Mouse (Mus musculus): ENCODE measurements around the gene Tlx2. TPM values are rescaled to one million over a fixed set of nuclear protein-coding genes. Genes with fewer than 3 reads are reported as not detected.

The Tlx2 gene
- polyA plus RNA-seq (2017; shearing (Covaris generic)): not detected

DNA sequence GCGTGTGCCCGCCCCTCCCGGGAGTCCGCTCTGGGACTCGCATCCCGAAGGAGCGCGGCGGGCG is at the start of gene Tlx2:
TSS of gene Tlx2 (minus strand) at position 47 of the 64 bp plus-strand sequence.

DNA sequence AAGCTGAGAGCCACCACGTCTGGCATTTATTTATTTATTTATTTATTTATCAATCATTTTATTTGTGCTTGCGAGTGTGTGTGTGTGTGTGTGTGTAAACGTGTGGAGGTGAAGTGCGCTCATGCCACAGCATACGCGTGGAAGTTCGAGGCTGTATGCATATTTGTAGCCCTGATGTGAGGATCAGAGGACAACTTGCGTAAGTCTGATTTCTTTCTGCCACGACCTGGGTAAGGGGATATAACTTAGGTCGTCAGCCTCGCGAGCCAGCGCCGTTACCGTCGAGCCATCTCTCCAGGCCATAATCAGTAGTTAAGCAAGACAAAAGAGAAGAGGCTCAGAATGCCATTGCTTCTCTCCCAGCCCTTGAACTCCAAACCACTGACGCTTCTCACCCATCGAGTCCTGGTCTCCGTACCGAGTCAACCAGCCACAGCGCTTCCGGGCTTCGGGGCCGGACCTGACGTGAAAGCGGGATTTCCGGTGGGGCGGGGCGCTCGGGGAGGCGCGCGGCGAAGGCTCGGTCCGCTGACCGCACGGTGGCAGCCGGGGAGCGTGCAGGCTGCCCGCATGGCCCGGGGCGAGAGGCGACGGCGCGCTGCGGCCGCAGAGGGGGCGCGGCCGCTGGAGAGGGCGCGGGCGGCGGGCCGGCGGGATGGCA is 45.0 kb upstream of the Tlx2 start, which contains the start of gene Mogs:
TSS of gene Mogs (plus strand) at position 486 of the 661 bp plus-strand sequence.

DNA sequence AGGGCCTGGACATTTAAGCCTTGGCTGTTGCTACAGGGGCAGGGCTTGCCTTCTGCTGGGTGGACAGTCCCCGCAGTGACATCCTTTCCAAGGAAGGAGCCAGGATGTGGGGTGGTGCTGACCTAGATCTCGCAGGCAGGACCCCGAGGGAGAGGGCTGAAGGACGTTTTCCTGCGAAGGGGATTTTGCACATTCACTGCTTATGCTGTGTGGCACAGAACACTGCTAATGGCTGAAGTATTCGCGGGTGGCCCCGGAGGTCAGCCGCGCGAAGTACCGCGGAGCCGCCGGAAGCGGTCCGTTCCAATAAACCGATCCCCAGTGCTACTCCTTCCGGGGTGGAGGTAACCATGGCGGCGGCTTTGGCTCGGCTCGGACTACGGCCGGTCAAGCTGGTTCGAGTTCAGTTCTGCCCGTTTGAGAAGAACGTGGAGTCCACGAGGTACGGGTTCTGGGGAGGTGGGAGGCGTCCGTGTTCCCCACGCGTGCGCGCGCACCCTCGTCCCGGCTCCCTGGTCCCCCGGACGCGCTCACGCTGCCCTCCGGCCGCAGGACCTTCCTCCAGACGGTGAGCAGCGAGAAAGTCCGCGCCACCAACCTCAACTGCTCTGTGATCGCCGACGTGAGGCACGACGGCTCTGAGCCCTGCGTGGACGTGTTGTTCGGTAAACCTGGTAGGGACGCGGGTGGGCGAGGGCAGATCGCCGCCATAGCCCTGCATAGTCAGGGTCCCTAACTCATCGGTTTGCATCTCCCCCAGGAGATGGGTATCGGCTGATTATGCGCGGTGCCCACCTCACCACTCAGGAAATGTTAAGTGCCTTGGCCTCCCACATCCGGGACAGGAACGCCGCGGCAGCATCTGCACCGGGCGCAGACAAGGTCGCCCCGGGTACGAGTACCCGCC is 38.9 kb upstream of the Tlx2 start, which contains the start of gene Mrpl53:
TSS of gene Mrpl53 (plus strand) at position 279 of the 907 bp plus-strand sequence.

DNA sequence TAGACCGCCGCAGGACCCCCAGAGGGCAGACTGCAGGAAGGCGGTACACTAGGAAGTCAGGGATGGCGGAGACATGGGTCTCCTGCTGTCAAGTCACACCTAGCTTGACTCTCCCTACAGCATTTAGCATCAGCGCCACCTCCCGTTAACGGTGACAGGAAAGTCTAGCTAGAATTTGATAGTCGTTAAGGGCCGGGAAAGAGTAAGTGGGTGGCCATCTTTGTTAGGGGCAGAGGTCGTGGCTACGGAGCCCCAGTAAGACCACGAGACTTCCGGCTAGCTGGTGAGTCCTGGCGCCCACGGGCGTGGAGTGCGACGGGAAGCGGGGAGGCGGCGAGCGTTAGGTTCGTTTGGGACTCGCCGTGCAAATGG is 31.2 kb upstream of the Tlx2 start, which contains the start of the genes Ccdc142 and Gm42688:
TSS of gene Ccdc142 (plus strand) at position 286 of the 372 bp plus-strand sequence.
TSS of gene Gm42688 (plus strand) at position 302 of the 372 bp plus-strand sequence.

DNA sequence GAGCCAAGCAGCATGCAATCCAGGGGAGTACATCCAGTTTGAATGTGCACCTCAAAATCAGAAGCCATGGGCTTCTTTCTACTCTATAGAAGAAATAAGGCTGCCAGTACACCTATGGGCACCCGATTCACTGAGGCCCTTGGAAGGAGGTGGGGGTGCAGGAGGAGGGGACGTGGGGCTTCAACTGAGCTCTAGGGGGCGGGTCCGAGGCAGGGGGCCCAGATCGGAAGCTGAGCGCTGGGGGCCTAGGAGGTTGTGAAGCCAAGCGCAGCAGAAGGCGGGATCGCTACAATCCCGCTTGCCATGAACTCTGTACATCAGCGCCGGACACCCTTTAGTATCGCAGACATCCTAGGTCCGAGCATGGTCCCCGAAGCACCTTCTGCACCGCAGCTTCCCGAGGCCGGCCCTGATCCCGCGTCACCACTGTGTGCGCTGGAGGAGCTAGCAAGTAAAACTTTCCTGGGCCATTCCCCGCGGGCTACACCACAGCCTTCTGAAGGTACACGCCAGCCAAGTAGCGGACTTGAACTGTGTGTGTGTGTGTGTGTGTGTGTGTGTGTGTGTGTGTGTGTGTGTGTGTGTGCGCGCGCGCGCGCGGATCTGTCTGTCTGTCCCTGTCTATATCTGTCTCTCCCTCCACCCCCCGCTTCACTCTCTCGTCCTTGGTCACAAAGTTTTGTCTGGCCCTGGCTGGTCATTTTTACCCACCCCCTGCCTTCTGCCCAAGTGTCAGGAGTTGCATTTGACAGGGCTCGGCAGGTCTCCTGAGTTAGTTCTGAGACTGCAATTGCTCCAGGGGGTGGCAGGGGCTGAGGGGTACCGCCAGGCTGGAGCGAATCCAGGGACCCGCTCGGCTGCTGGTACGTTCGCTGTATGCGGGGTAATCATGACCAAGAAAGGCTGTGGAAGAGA is 16.3 kb upstream of the Tlx2 start, which contains the start of gene Lbx2:
TSS of gene Lbx2 (plus strand) at position 247 of the 915 bp plus-strand sequence.

DNA sequence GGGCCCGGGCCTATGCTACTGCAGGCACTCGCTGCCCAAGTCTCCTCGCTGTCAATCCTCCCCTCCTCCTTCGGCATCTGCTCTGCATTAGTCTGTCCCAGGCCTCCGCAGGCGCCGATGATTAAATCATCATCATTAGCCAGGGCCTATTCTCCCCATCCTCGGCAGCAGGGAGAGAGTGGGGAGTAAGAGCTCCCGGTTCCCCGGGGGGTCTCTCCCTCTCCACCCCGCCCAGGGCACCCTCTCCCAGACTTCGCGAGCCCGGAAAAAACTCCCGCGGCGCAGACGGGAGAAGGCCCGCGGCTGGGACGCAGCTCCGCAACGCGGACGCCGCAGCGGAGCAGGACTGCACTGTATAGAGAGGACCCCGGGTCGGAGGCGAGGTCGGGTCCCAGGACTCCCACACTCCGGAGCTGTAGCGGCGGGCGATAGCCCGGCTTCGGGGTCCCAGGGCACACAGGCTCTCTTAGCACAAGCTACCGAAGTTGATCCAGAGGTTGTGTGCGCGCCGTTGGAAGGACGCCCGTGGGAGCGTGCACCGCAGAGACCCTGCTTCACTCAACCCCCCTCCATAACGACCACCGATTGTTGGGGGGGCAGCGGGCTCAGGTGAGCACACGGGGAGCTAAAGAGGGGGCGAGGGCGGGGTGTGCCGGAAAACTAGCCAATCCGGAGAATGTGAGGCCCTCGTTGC is 7.7 kb upstream of the Tlx2 start, which contains the start of gene Pcgf1:
TSS of gene Pcgf1 (plus strand) at position 240 of the 694 bp plus-strand sequence.

DNA sequence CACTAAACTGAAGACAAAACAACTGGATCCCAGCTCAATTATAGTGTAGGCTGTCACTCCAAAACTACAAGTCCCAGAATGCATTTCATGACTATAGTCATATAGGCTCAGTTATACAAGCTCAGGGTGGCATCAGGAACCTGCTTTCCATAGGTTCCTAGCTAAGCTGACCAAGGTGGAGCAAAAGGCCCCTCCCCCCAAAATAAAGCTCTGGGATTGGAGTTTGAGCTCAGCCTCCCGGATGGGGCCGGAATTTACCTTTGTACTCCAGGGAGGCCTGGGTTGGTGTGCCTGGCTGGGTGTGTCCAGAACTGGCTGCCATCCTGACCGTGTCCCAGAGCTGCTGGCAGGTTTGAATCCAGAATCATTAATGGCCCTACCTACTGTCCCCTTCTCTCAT is 12.3 kb downstream of the Tlx2 start, which contains the start of gene Dqx1:
TSS of gene Dqx1 (plus strand) at position 55 of the 400 bp plus-strand sequence.

DNA sequence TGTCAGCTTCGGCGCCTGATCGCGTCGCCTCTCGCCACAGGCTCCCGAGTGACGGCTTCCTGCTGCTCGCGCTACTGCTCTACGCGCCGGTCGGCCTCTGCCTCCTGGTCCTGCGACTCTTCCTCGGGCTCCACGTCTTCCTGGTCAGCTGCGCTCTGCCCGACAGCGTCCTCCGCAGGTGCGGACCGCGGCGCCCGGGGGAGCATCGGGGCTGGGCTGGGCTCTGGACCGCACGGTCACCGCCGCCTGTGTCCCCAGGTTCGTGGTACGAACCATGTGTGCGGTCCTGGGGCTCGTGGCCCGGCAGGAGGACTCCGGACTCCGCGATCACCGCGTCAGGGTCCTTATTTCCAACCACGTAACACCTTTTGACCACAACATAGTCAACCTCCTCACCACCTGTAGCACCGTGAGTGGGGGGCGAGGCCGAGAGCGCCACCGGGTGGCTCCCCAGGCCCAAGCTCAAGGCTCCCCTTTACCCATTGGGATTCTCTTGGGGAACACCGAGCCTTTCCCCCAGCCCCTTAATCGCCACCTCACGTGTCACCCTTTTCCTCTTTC is 15.1 kb downstream of the Tlx2 start, which contains the start of gene Htra2:
TSS of gene Htra2 (minus strand) at position 403 of the 561 bp plus-strand sequence.

DNA sequence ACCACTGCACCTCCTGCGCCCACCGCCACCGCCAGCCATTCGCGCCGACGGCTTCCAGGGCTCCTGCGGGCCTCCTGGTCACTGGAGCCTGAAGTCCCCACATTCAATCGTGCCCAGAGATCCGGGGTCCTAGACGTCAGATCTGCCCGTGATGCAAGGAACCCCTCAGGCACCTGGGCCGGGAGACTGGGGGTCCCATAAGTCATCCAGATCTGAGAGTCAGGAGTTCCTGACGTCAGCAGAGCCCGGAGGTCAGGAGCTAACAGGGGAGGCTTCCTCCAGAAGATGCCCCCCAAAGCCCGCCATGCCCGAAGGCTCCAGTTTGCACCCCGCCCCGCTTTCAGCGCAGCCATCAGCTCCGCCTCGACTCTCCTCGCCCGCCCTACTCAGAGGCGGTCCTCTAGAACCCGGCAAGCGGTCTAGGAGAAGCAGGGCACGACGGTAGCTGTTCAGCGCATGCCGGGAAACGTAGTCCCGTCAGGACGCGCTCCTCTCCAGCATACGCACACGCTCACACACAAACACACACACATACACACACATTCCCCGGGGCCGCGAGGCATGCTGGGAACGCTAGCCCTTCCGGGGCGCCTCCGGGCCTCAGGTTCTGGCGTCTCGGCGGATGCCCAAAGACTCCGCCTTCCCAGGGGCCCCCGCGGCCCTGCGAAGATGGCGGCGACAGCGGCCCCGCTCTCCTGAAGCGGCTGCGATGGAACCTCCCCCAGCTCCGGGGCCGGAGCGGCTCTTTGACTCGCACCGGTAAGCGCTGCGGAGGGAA is 15.8 kb downstream of the Tlx2 start, which contains the start of gene Aup1:
TSS of gene Aup1 (plus strand) at position 448 of the 778 bp plus-strand sequence.

DNA sequence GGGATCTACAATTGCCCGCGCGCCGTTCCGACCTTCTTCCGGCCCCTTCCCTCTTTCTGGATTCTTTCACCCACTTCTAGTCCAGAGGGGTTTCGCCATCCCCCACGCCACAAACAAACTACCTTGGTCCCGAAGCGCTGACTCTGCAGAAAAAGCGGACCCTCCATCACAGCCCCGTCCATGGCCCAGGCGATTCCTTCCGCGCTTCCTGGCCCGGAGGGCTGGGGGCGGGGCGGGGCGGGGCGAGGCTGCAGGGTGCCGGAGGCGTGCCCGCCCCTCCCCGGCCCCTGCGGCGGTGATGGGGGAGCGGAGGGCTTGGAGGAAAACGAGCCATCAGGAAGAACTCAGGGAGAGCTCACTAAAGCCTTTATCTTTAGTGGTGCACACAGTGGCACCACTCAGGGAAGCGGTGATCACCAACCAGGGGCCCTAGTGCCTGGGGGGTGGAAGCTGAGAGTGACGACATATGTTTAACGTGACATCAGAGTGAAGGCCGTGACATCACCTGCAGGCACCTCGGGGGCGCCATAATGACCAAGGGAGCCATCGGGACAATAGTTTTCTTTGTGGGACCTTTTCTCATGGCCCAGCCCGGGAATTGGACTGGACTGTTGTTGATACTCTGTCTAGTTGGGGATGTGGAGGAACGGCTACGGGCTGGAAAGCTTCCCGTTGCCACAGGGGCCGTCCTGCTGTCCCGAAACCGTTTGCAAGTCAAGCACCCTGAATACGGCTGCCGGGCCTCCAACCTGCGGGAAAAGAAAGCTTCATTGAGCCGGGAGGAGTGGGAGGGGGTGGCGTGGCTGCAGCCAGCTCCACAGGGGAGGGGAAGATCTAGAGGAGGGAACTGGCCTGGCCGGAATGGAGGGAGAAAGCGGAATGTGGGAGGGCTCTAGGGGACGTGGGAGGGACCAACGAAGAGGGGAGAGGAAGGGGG is 36.6 kb downstream of the Tlx2 start, which contains the start of the genes Dok1 and Loxl3:
TSS of gene Dok1 (minus strand) at position 223 of the 937 bp plus-strand sequence.
TSS of gene Loxl3 (plus strand) at position 925 of the 937 bp plus-strand sequence.

Other genes with a start within 250 kb of the Tlx2 start
- gene Sema4f, start 130.5 kb downstream of the Tlx2 start, polyA plus RNA-seq (2017; shearing (Covaris generic)): 2.9 TPM
- 2.2 TPM for gene M1ap, start 123.4 kb downstream of the Tlx2 start, polyA plus RNA-seq (2017; shearing (Covaris generic))
- 51.6 TPM for gene Dok1, start 36.8 kb downstream of the Tlx2 start, polyA plus RNA-seq (2017; shearing (Covaris generic))
- 0.16 TPM for gene Loxl3, start 36.1 kb downstream of the Tlx2 start, polyA plus RNA-seq (2017; shearing (Covaris generic))
- 371 TPM for gene Aup1, start 15.8 kb downstream of the Tlx2 start, polyA plus RNA-seq (2017; shearing (Covaris generic))
- gene Htra2, start 15.0 kb downstream of the Tlx2 start, polyA plus RNA-seq (2017; shearing (Covaris generic)): 70.9 TPM
- 3.3 TPM for gene Dqx1, start 12.4 kb downstream of the Tlx2 start, polyA plus RNA-seq (2017; shearing (Covaris generic))
- gene Pcgf1, start 7.6 kb upstream of the Tlx2 start, polyA plus RNA-seq (2017; shearing (Covaris generic)): 42.8 TPM
- not detected for gene Lbx2, start 16.1 kb upstream of the Tlx2 start, polyA plus RNA-seq (2017; shearing (Covaris generic))
- 4.4 TPM for gene Ccdc142, start 31.3 kb upstream of the Tlx2 start, polyA plus RNA-seq (2017; shearing (Covaris generic))
- 3.9 TPM for gene Gm42688, start 31.3 kb upstream of the Tlx2 start, polyA plus RNA-seq (2017; shearing (Covaris generic))
- gene Mrpl53, start 38.7 kb upstream of the Tlx2 start, polyA plus RNA-seq (2017; shearing (Covaris generic)): 65.3 TPM
- 4.5 TPM for gene Mogs, start 45.2 kb upstream of the Tlx2 start, polyA plus RNA-seq (2017; shearing (Covaris generic))
- 67.6 TPM for gene Wbp1, start 51.3 kb upstream of the Tlx2 start, polyA plus RNA-seq (2017; shearing (Covaris generic))
- 8.0 TPM for gene Ino80b, start 55.1 kb upstream of the Tlx2 start, polyA plus RNA-seq (2017; shearing (Covaris generic))
- 0.91 TPM for gene Rtkn, start 65.2 kb upstream of the Tlx2 start, polyA plus RNA-seq (2017; shearing (Covaris generic))
- gene Wdr54, start 86.1 kb upstream of the Tlx2 start, polyA plus RNA-seq (2017; shearing (Covaris generic)): 1.4 TPM
- not detected for gene 1700003E16Rik, start 86.1 kb upstream of the Tlx2 start, polyA plus RNA-seq (2017; shearing (Covaris generic))
- gene Dctn1, start 95.6 kb upstream of the Tlx2 start, polyA plus RNA-seq (2017; shearing (Covaris generic)): 67.1 TPM
- 0.94 TPM for gene Slc4a5, start 149.5 kb upstream of the Tlx2 start, polyA plus RNA-seq (2017; shearing (Covaris generic))

Measured in CD4-positive, CD25-positive, alpha-beta regulatory T cell, adult 9 weeks (primary cell).